Mouse (Mus musculus) brain, embryonic 14.5 days (tissue): ENCODE data around the gene Kif26b.

Source experiments
- CTCF ChIP-seq: fragments of 200-500 bp; IDR thresholded peaks from 2 replicates; pipeline ENCODE4 v1.5.1; 2012; ENCODE audit warnings: inconsistent platforms, mild to moderate bottlenecking, moderate library complexity, borderline replicate concordance; ENCODE audit not compliant: insufficient read depth, insufficient read length; ENCODE audit errors: extremely low read depth
- POLR2A ChIP-seq: fragments of 200-500 bp; IDR thresholded peaks from 2 replicates; pipeline ENCODE4 v1.6.1; 2012; ENCODE audit warnings: mild to moderate bottlenecking, inconsistent platforms, borderline replicate concordance; ENCODE audit not compliant: poor library complexity, insufficient read depth, insufficient read length, severe bottlenecking; ENCODE audit errors: extremely low read depth

- no peak for TF ChIP-seq CTCF
- TF ChIP-seq POLR2A: no peak
These were observed 236.7 kb downstream of the Kif26b start for GRCm38 (mm10) chr1:178765650-178766049.
